Mouse (Mus musculus): ENCODE data around the gene Mdh2. TPM values are rescaled to one million over a fixed set of nuclear protein-coding genes. Genes with fewer than 3 reads are reported as not detected.
A peak's percentile ranks its signal among the peaks of the same experiment; 100 is the strongest.

Gene Mdh2
- total RNA-seq, 2 experiments from 2014 or later: 1,890 to 1,983 TPM

DNA sequence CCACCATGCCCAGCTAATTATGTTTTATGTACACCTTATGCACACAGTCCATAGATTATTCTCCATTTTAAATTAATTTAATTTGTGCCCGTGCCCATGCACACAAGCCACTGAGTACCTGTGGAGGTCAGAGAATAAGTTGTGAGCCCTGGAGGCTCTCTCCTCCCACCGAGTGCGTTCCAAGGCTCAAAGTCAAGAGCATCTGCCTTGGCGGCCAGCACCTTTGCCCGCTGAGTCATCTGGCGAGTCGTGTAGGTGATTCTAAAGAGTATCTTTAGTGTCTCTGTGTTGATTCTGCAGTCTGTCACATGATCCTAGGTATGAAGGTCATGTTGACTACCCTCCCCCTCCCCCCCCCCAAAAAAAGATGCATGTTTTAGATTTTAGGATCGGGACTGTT lies 51.1 kb downstream of the Mdh2 start:
- no peak for DNase-seq
- intact Hi-C loops (cut with DNase I): no loop called here

DNA sequence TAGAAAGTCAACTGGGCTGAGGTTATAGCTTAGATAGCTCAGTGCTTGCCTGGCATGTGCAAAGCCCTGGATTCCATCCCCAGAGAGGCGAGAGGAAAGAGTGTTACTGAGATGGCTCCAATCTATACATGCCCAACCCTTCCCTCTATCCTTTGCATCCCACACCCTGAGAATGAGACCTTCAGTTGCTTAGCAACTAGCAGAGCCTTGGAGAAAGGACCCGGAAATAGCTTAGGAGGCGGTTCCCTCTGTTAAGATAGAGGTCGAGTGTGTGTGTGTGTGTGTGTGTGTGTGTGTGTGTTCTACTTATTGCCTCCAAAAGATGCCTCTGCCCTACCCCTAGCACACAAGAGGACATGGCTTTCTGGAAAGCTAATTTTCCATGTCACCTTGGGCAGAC lies 54.4 kb downstream of the Mdh2 start:
- DNase-seq: no peak
- intact Hi-C loops (cut with DNase I): no loop called here

DNA sequence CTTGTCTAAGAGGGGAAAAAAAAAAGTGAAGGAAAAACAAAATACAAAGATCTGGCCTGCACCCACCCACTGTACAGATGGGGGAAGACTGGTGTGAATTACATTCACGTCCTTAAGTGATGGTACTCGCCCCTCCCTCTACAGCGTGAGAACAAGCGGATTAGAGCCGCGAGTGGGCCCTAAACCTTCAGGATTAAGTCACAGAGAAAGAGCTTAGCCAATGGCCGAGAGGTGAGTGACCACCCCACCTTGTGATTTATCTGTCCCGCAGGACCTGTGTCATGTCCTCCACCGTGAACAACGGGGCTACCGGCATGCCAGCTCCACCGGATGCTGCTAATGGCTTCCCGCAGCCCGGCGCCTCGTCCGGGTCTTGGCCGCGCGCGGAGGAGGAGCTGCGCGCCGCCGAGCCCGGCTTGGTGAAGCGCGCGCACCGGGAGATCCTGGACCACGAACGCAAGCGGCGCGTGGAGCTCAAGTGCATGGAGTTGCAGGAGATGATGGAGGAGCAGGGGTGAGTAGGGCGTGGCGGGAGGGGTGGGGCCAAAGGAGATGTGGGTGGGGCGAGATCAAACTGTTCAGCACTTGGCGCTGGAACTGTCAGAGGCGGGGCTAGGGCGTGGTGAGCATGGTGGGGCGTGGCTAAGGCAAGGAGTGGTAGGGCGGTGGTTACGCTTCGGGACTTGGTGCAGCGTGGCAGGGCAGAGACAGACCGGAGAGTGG lies 56.6 kb downstream of the Mdh2 start:
- peak; percentile 22 to 25 for DNase-seq
- intact Hi-C loops (cut with DNase I): no loop called here

DNA sequence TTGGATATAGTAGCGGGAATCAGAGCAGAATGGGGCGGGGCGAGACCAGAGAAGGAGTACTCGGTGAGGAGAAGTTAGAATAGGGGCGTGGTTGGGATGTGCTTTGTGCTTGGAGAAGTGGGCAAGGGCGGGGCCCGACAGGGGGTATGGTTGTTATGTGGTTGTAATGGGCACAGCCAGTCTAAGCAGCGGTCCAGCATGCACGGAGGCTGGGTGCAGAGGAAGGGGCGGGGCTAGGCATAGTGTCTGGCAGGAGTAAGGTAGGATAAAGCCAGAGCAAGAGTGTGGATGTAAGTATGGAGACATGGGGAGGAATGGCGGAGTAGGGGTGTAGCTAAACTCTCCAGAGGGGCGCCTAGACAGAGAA lies 57.2 kb downstream of the Mdh2 start:
- intact Hi-C loops (cut with DNase I): no loop called here
- no peak for DNase-seq

DNA sequence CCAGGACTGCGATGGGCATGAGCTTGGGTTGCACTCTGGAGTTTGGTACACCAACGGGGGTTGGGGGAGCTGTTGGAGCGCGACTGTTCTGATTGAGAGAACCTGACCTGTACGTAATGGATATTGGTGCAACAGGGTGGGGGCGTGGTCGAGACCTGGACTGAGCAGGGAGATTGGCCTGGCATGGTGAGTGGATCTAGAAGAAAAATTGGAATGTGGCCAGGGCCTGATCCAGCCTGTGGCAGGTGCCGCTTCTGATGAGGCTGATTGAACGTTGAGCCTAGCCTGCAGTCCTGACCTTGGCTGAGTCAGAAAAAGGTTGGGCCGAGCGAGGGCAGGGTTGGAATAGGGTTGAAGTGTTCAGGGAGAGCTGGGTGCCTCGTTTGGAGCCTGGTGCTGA lies 57.7 kb downstream of the Mdh2 start:
- intact Hi-C loops (cut with DNase I): no loop called here

More for the DNA sequence above, 57.7 kb downstream of the Mdh2 start:
- DNase-seq: no peak

Small RNA genes within 50 kb of the gene (microRNA-seq; reads per million reads assigned to microRNA genes)
- gene Gm23268 (ENCODE audit: borderline number of aligned reads in 2 of 2): 0 reads per million in 2 experiments
- 0 reads per million in 2 experiments for gene Mir7034 (ENCODE audit: borderline number of aligned reads in 2 of 2)

Other genes starting within 250 kb of the Mdh2 start
- 10 to 100 TPM; 32.6 to 38.6 TPM for gene Hip1, start 233.4 kb upstream of the Mdh2 start, total RNA-seq (2021)
- not detected for gene Ccl26, start 214.9 kb upstream of the Mdh2 start, total RNA-seq (2021)
- gene Ccl24, start 205.4 kb upstream of the Mdh2 start, total RNA-seq (2021): 1 to 10 TPM; 1.4 to 2.7 TPM
- gene Rhbdd2, start 145.9 kb upstream of the Mdh2 start, total RNA-seq (2021): 10 to 100 TPM; 18.5 to 18.9 TPM
- 10 to 100 TPM; 69.8 to 76.4 TPM for gene Por, start 108.4 kb upstream of the Mdh2 start, total RNA-seq (2021)
- gene Tmem120a, start 34.0 kb upstream of the Mdh2 start, total RNA-seq (2021): 10 to 100 TPM; 12.9 to 18.3 TPM
- gene Styxl1, start 95 bp upstream of the Mdh2 start, total RNA-seq (2021): not detected
- not detected for gene Srrm3, start 28.4 kb downstream of the Mdh2 start, total RNA-seq (2021)
- gene Hspb1, start 109.4 kb downstream of the Mdh2 start, total RNA-seq (2021): 100 to 1,000 TPM; 406 to 459 TPM
- gene Ywhag, start 156.1 kb downstream of the Mdh2 start, total RNA-seq (2021): 100 to 1,000 TPM; 279 to 282 TPM
- gene Ssc4d, start 196.1 kb downstream of the Mdh2 start, total RNA-seq (2021): under 1 TPM; 0.58 to 0.68 TPM
- not detected for gene Zp3, start 201.6 kb downstream of the Mdh2 start, total RNA-seq (2021)
- 1 to 10 TPM; 7.2 to 7.9 TPM for gene Dtx2, start 216.3 kb downstream of the Mdh2 start, total RNA-seq (2021)

Data from heart, postnatal 36 days (tissue).